Mouse (Mus musculus) hindbrain, embryonic 15.5 days (tissue): ENCODE measurements around the gene Scg3. TPM values are rescaled to one million over a fixed set of nuclear protein-coding genes. Genes with fewer than 3 reads are reported as not detected.

Source experiments
- ATAC-seq: fragments of 200-750 bp; cut with Nextera tagmentation; 2 replicates; pipeline ENCODE4 v1.8.0; 2017; ENCODE audit warnings: low read depth, moderate number of reproducible peaks, moderate TSS enrichment; ENCODE audit not compliant: low FRiP score
- H3K27ac ChIP-seq: fragments of 300-500 bp; sonication (generic); replicated peaks from 2 replicates; pipeline ENCODE4 v1.5.1; 2015; ENCODE audit warnings: mild to moderate bottlenecking, inconsistent platforms
- H3K27me3 ChIP-seq: fragments of 300-500 bp; sonication (generic); 2 replicates; pipeline ENCODE4 v1.6.1; 2015; ENCODE audit warnings: control low read depth, inconsistent platforms
- H3K36me3 ChIP-seq: fragments of 300-500 bp; sonication (generic); 2 replicates; pipeline ENCODE4 v1.6.1; 2015; ENCODE audit warnings: control low read depth, inconsistent platforms
- H3K4me1 ChIP-seq: fragments of 300-500 bp; sonication (generic); replicated peaks from 2 replicates; pipeline ENCODE4 v1.6.1; 2015; ENCODE audit warnings: control low read depth, inconsistent platforms
- H3K4me2 ChIP-seq: fragments of 300-500 bp; sonication (generic); 2 replicates; pipeline ENCODE4 v1.6.1; 2015; ENCODE audit warnings: moderate library complexity, mild to moderate bottlenecking, inconsistent platforms
- H3K4me3 ChIP-seq: fragments of 300-500 bp; sonication (generic); 2 replicates; pipeline ENCODE4 v1.5.1; 2015; ENCODE audit warnings: mild to moderate bottlenecking, inconsistent platforms
- H3K9ac ChIP-seq: fragments of 300-500 bp; sonication (generic); 2 replicates; pipeline ENCODE4 v1.6.1; 2015; ENCODE audit warnings: inconsistent platforms
- H3K9me3 ChIP-seq: fragments of 300-500 bp; sonication (generic); 2 replicates; pipeline ENCODE4 v1.6.1; 2016; ENCODE audit warnings: control low read depth, inconsistent platforms
- WGBS: fragments of 180-500 bp; shearing (Covaris S2); methylation state at CpG from one replicate; pipeline ENCODE4 v1.1.7; 2015; 5-methylcytosine and 5-hydroxymethylcytosine counted together
- polyA plus RNA-seq: library from polyadenylated mRNA; unstranded; fragments of >200 nt; fragmentation: Nextera tagmentation; extraction: Ambion mirVana; gene quantifications from 2 replicates; pipeline ENCODE4 v1.2.1, GENCODE M21; 2015

Gene Scg3
- 115 and 120 TPM in 2 replicates for polyA plus RNA-seq

- 4% methylated on average over 42 of the region's 42 CpGs for WGBS
- no peaks in the 10 kb centered on the region for H3K9me3 ChIP-seq
- peak within 1 kb of the TSS; percentile 50 for H3K4me2 ChIP-seq
- H3K4me1 ChIP-seq: peaks cover 21% of the 10 kb centered on the region
- H3K27me3 ChIP-seq: no peaks in the 10 kb centered on the region
- H3K36me3 ChIP-seq: peaks cover 8% of the 10 kb centered on the region; the same call in 1 of the 2 replicates
- H3K9ac ChIP-seq: peak within 1 kb of the TSS; percentile 84
- peak within 1 kb of the TSS; percentile 91 for H3K4me3 ChIP-seq
- ATAC-seq: peak; percentile 99
- peak within 1 kb of the TSS; percentile 94 for H3K27ac ChIP-seq
These were observed at the start of gene Scg3 for GRCm38 (mm10) chr9:75683426-75684191. Gene Scg3, minus strand, starts transcription at chr9:75684056.

DNA sequence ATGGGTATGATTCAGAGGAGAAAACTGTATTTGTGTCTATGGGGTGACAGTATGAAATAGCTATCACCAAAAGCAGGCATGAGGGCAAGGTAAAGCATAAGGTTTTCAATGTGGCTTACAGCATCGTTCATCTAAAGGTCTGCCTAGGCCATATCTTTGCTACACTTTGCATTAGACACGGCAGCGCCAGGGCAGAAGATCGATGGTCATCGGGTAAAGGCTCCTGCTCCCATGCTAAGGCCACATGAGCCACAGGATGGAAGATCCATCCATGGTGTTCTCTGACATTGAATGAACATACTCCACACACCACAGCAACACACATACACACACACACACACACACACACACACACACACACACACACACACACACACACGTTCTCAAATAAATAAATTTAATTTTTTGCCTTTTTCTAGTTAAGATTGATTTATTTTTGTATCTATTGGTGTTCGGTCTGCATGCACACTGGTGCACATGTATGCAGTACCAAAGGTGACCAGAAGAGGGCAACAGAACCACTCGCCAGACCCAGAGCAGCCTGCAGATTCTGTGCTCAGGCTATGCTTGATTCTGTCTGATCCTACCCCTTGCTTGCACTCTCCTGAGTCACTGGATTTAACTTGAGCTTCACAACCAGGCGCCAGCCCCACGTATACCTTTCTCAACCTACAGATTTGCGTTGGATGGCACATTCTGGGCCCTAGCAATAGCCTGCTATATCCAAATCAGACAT, 36.3 kb upstream of the Scg3 start:
- peak; percentile 79 for ATAC-seq
- WGBS: 48% methylated on average over 11 of the region's 11 CpGs
- H3K4me2 ChIP-seq: no peak overlapping the region
- no peaks in the 10 kb centered on the region for H3K9me3 ChIP-seq
- H3K4me1 ChIP-seq: no peaks in the 10 kb centered on the region
- no peaks in the 10 kb centered on the region for H3K36me3 ChIP-seq
- no peak overlapping the region for H3K27ac ChIP-seq
- no peak overlapping the region for H3K4me3 ChIP-seq
- no peaks in the 10 kb centered on the region for H3K27me3 ChIP-seq
- H3K9ac ChIP-seq: no peak overlapping the region

DNA sequence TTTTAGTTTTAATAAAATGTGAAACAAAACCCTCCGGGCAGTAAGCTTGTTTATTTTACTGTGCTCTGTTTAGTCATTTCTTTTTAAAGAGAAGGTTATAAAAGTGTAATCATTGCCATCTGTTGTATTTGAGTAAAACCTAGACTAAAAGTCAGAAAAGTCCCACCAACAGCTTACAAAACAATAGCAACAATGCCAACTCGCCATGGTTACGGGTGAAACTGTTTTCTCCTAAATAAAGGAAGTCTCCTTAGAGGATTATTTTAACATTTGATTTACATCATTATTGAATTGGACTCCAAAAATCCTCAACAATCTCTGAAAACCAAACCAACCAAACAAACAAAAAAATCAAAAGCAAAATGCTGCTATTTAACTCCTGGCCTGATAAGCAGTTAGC, 35.6 kb upstream of the Scg3 start:
- H3K36me3 ChIP-seq: no peaks in the 10 kb centered on the region
- no peaks in the 10 kb centered on the region for H3K9me3 ChIP-seq
- H3K9ac ChIP-seq: no peak overlapping the region
- H3K4me2 ChIP-seq: no peak overlapping the region
- no peaks in the 10 kb centered on the region for H3K27me3 ChIP-seq
- no peak for ATAC-seq
- no peaks in the 10 kb centered on the region for H3K4me1 ChIP-seq
- H3K27ac ChIP-seq: no peak overlapping the region
- no peak overlapping the region for H3K4me3 ChIP-seq
- WGBS: 86% methylated on average over 3 of the region's 3 CpGs

- Histone ChIP-seq H3K36me3 (0 out of 2 replicates have a peak, but pooled peaks cover 5% of the 10 kb centered on the region), H3K27me3 (no peaks in the 10 kb centered on the region), H3K4me2 (peak overlapping the region; percentile 50), H3K9me3 (no peaks in the 10 kb centered on the region), H3K27ac (peak overlapping the region; percentile 94), H3K4me3 (peak overlapping the region; percentile 91), H3K9ac (peak overlapping the region; percentile 84), H3K4me1 (peaks cover 21% of the 10 kb centered on the region)
- WGBS: 64% methylated on average over 3 of the region's 3 CpGs
- no peak for ATAC-seq
These were observed 916 bp upstream of the Scg3 start for GRCm38 (mm10) chr9:75684772-75685171.

GRCm38 (mm10) chr9:75684292-75684691, 436 bp upstream of the Scg3 start:
- H3K9me3 ChIP-seq: no peaks in the 10 kb centered on the region
- peak; percentile 7; the same call in 1 of the 2 replicates for ATAC-seq
- H3K36me3 ChIP-seq: peaks cover 6% of the 10 kb centered on the region; the same call in 1 of the 2 replicates
- WGBS: 53% methylated on average over 4 of the region's 4 CpGs
- H3K27me3 ChIP-seq: no peaks in the 10 kb centered on the region
- peak overlapping the region; percentile 94 for H3K27ac ChIP-seq
- peak overlapping the region; percentile 91 for H3K4me3 ChIP-seq
- peaks cover 21% of the 10 kb centered on the region for H3K4me1 ChIP-seq
- peak overlapping the region; percentile 84 for H3K9ac ChIP-seq
- H3K4me2 ChIP-seq: peak overlapping the region; percentile 50

- peaks cover 24% of the 10 kb centered on the region for H3K36me3 ChIP-seq
- no peak overlapping the region for H3K4me2 ChIP-seq
- 85% methylated on average over 5 of the region's 5 CpGs for WGBS
- H3K9me3 ChIP-seq: no peaks in the 10 kb centered on the region
- no peaks in the 10 kb centered on the region for H3K27me3 ChIP-seq
- ATAC-seq: no peak
- H3K27ac ChIP-seq: no peak overlapping the region
- H3K9ac ChIP-seq: no peak overlapping the region
- H3K4me1 ChIP-seq: peaks cover 21% of the 10 kb centered on the region
- H3K4me3 ChIP-seq: no peak overlapping the region
These were observed 3.2 kb downstream of the Scg3 start for GRCm38 (mm10) chr9:75680606-75681005.

GRCm38 (mm10) chr9:75679629-75680028, 4.2 kb downstream of the Scg3 start:
- H3K4me2 ChIP-seq: no peak overlapping the region
- no peak overlapping the region for H3K4me3 ChIP-seq
- no peak for ATAC-seq
- H3K36me3 ChIP-seq: peaks cover 34% of the 10 kb centered on the region
- 79% methylated on average over 4 of the region's 4 CpGs for WGBS
- no peak overlapping the region for H3K9ac ChIP-seq
- H3K4me1 ChIP-seq: peaks cover 18% of the 10 kb centered on the region
- no peaks in the 10 kb centered on the region for H3K9me3 ChIP-seq
- no peaks in the 10 kb centered on the region for H3K27me3 ChIP-seq
- no peak overlapping the region for H3K27ac ChIP-seq

GRCm38 (mm10) chr9:75678341-75678740, 5.5 kb downstream of the Scg3 start:
- Histone ChIP-seq H3K4me2 (no peak overlapping the region), H3K4me3 (no peak overlapping the region), H3K27ac (no peak overlapping the region), H3K9me3 (no peaks in the 10 kb centered on the region), H3K9ac (no peak overlapping the region), H3K27me3 (no peaks in the 10 kb centered on the region), H3K36me3 (peaks cover 46% of the 10 kb centered on the region), H3K4me1 (peaks cover 17% of the 10 kb centered on the region)
- no peak for ATAC-seq
- 68% methylated on average over 7 of the region's 7 CpGs for WGBS

DNA sequence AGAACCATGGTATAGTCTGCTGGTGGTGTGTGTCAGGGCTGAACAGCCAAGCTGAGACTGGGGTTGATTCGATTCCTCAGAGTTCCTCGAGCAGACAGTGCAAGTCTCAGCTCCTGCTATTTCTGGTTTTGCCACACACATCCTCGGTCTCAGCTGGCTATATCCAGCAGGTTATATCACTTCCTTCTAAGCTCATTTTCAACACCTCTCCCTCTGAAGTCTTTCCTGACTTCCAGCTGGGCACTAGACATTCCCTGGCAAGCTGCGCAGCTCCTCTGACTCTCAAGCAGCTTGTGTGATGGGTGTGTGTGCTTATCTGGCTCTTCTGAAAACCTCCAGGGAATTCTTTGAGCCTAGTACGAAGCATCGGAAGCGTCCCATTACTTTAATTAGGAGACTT, 7.6 kb downstream of the Scg3 start:
- Histone ChIP-seq H3K36me3 (peaks cover 61% of the 10 kb centered on the region), H3K27ac (no peak overlapping the region), H3K4me3 (no peak overlapping the region), H3K9me3 (no peaks in the 10 kb centered on the region), H3K4me2 (no peak overlapping the region), H3K4me1 (peaks cover 6% of the 10 kb centered on the region; the same call in 1 of the 2 replicates), H3K9ac (no peak overlapping the region), H3K27me3 (no peaks in the 10 kb centered on the region)
- ATAC-seq: no peak
- WGBS: 80% methylated on average over 7 of the region's 7 CpGs

DNA sequence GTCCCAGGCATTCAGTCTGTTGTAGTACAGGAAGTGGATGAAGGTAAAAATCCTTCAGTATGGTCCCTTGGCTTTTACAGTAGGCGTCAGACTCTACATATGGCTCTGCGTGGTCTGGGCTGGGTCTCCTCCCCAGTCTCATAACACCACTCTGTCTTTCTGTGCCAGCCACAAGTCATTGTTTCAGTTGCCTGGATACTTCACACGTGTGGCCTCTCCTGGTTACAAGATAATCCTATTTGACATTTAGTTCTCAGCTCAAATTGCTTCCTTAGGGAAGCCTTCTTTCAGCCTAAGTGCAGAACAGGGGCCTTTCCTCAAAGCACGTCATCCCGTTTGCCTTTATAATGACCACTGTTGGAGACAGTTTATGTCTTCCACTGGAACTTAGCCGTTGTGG, 11.1 kb downstream of the Scg3 start:
- Histone ChIP-seq H3K36me3 (peaks cover 74% of the 10 kb centered on the region), H3K27me3 (no peaks in the 10 kb centered on the region), H3K4me3 (no peak overlapping the region), H3K9ac (no peak overlapping the region), H3K27ac (no peak overlapping the region), H3K4me1 (no peaks in the 10 kb centered on the region), H3K4me2 (no peak overlapping the region), H3K9me3 (no peaks in the 10 kb centered on the region)
- no peak for ATAC-seq
- WGBS: 70% methylated on average over 6 of the region's 6 CpGs

DNA sequence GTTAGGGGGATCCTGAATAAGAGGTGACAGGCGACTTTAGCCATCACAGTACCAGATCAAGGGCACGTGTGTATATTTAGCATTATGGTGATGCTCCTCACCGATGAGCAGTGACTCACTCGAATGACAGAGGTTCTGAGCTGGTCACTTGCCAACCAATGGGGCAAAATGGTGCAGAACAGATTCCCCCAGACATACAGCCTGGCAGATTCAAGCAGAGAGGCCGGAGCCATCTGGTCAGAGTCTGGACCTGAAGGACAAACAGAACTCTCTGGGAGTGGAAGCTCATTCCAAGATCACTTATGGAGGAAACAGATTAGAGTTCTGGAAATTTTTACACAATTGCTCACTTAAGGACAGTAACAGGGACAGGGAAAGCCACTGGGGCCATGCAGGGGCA, 17.2 kb downstream of the Scg3 start:
- Histone ChIP-seq H3K27me3 (no peaks in the 10 kb centered on the region), H3K4me1 (no peaks in the 10 kb centered on the region), H3K27ac (no peak overlapping the region), H3K36me3 (peaks cover 66% of the 10 kb centered on the region), H3K9me3 (no peaks in the 10 kb centered on the region), H3K4me2 (no peak overlapping the region), H3K9ac (no peak overlapping the region), H3K4me3 (no peak overlapping the region)
- 72% methylated on average over 5 of the region's 5 CpGs for WGBS
- no peak for ATAC-seq

GRCm38 (mm10) chr9:75665364-75665763, 18.5 kb downstream of the Scg3 start:
- Histone ChIP-seq H3K4me3 (no peak overlapping the region), H3K4me2 (no peak overlapping the region), H3K27ac (no peak overlapping the region), H3K9ac (no peak overlapping the region), H3K27me3 (no peaks in the 10 kb centered on the region), H3K36me3 (peaks cover 71% of the 10 kb centered on the region), H3K9me3 (no peaks in the 10 kb centered on the region), H3K4me1 (no peaks in the 10 kb centered on the region)
- 81% methylated on average over 6 of the region's 6 CpGs for WGBS
- ATAC-seq: no peak
